Mouse (Mus musculus): ENCODE results near the gene Nucb1.

DNA sequence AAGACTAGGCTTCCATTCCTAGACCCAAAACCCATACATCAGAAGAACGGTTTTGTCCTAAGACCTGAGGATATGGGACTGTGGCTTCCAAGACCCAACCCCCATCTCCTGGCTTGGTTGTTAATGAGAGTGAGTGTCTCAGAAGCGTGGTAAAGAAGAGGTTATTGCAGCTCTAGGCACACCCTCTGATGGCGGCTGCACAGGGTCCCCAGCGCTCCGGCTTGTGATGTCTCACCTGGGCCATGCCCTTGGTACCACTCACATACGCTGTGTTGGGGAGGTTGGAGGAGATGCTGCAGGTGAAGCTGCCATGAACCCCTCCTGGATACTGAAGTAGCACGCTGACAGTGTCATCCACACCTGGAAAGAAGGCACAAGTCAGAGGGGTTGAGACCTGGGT, 31.4 kb downstream of the Nucb1 start:
- TF ChIP-seq CTCF (IDR thresholded peaks at IDR 0.05; ENCODE audit: low read depth, low read length) (no peak), GATA1 (IDR thresholded peaks at IDR 0.05; ENCODE audit: borderline replicate concordance, low read length) (no peak), TAL1 (conservative IDR thresholded peaks at IDR 0.05; ENCODE audit: low read depth, low read length) (no peak), GATA2 (IDR thresholded peaks at IDR 0.05; ENCODE audit: borderline replicate concordance, low read depth, low read length) (no peak), POLR2AphosphoS5 (IDR thresholded peaks at IDR 0.05; ENCODE audit: insufficient replicate concordance, low read depth, low read length) (no peak)
